Mouse (Mus musculus) myocyte (in vitro differentiated cells): ENCODE measurements around the gene Capn5.

Source experiments
- E2F4 ChIP-seq: IDR thresholded peaks from one replicate; pipeline ENCODE4 v1.6.1; 2011; ENCODE audit warnings: mild to moderate bottlenecking, control low read depth, moderate library complexity; ENCODE audit not compliant: insufficient read depth
- POLR2A ChIP-seq: IDR thresholded peaks from one replicate; pipeline ENCODE4 v1.6.1; 2011; ENCODE audit warnings: low read depth, mild to moderate bottlenecking, control low read depth, moderate library complexity; ENCODE audit not compliant: insufficient read length
- POLR2AphosphoS2 ChIP-seq: IDR thresholded peaks from one replicate; pipeline ENCODE4 v1.6.1; 2011; ENCODE audit warnings: low read depth, control low read depth; ENCODE audit not compliant: insufficient read length
- SRF ChIP-seq: IDR thresholded peaks from one replicate; pipeline ENCODE4 v1.6.1; 2011; ENCODE audit warnings: low read depth; ENCODE audit not compliant: control insufficient read depth, insufficient read length
- TCF12 ChIP-seq: IDR thresholded peaks from one replicate; pipeline ENCODE4 v1.6.1; 2011; ENCODE audit warnings: mild to moderate bottlenecking, control low read depth; ENCODE audit not compliant: poor library complexity, insufficient read depth, severe bottlenecking
- USF1 ChIP-seq: IDR thresholded peaks from one replicate; pipeline ENCODE4 v1.6.1; 2011; ENCODE audit warnings: low read depth, mild to moderate bottlenecking, control low read depth, moderate library complexity

GRCm38 (mm10) chr7:98086346-98086745 is 91.7 kb downstream of the Capn5 start:
- TF ChIP-seq POLR2AphosphoS2 (no peak), USF1 (no peak), POLR2A (no peak), E2F4 (no peak), SRF (no peak), TCF12 (no peak)
